Mouse (Mus musculus): Measurements from ENCODE around the gene Glce.

Gene Glce

GRCm38 (mm10) chr9:62155400-62155799 lies 32.9 kb upstream of the Glce start:
- Histone ChIP-seq H3K9me3 (ENCODE audit: low read length) (no peaks in the 10 kb centered on the region), H3K27me3 (ENCODE audit: insufficient read depth, low read length) (peaks cover 2% of the 10 kb centered on the region; the same call in 1 of the 2 replicates), H3K36me3 (ENCODE audit: insufficient read depth, low read length) (no peaks in the 10 kb centered on the region), H3K4me3 (replicated peaks; ENCODE audit: low read length) (no peak overlapping the region), H3K4me1 (replicated peaks; ENCODE audit: low read depth, low read length) (no peaks in the 10 kb centered on the region)
- TF ChIP-seq CTCF (conservative IDR thresholded peaks at IDR 0.05; ENCODE audit: low read length) (no peak), NANOG (IDR thresholded peaks at IDR 0.05; ENCODE audit: borderline replicate concordance, low read length) (no peak), POU5F1 (IDR thresholded peaks at IDR 0.05; ENCODE audit: borderline replicate concordance, low read length) (no peak)

- Histone ChIP-seq H3K9me3 (ENCODE audit: low read length) (no peaks in the 10 kb centered on the region), H3K27me3 (ENCODE audit: insufficient read depth, low read length) (peaks cover 2% of the 10 kb centered on the region; the same call in 1 of the 2 replicates), H3K36me3 (ENCODE audit: insufficient read depth, low read length) (no peaks in the 10 kb centered on the region), H3K4me1 (replicated peaks; ENCODE audit: low read depth, low read length) (no peaks in the 10 kb centered on the region), H3K4me3 (replicated peaks; ENCODE audit: low read length) (no peak overlapping the region)
- TF ChIP-seq NANOG (IDR thresholded peaks at IDR 0.05; ENCODE audit: borderline replicate concordance, low read length) (no peak), CTCF (conservative IDR thresholded peaks at IDR 0.05; ENCODE audit: low read length) (no peak), POU5F1 (IDR thresholded peaks at IDR 0.05; ENCODE audit: borderline replicate concordance, low read length) (no peak)
These were observed 32.5 kb upstream of the Glce start for GRCm38 (mm10) chr9:62154956-62155355.

GRCm38 (mm10) chr9:62154551-62154950 lies 32.1 kb upstream of the Glce start:
- no peaks in the 10 kb centered on the region for H3K9me3 ChIP-seq (ENCODE audit: low read length)
- no peak overlapping the region for H3K4me3 ChIP-seq (replicated peaks; ENCODE audit: low read length)
- H3K36me3 ChIP-seq (ENCODE audit: insufficient read depth, low read length): no peaks in the 10 kb centered on the region
- peaks cover 2% of the 10 kb centered on the region; the same call in 1 of the 2 replicates for H3K27me3 ChIP-seq (ENCODE audit: insufficient read depth, low read length)
- TF ChIP-seq POU5F1 (IDR thresholded peaks at IDR 0.05; ENCODE audit: borderline replicate concordance, low read length) (no peak), NANOG (IDR thresholded peaks at IDR 0.05; ENCODE audit: borderline replicate concordance, low read length) (no peak), CTCF (conservative IDR thresholded peaks at IDR 0.05; ENCODE audit: low read length) (no peak)
- no peaks in the 10 kb centered on the region for H3K4me1 ChIP-seq (replicated peaks; ENCODE audit: low read depth, low read length)

- Histone ChIP-seq H3K9me3 (ENCODE audit: low read length) (no peaks in the 10 kb centered on the region), H3K27me3 (ENCODE audit: insufficient read depth, low read length) (peaks cover 2% of the 10 kb centered on the region; the same call in 1 of the 2 replicates), H3K4me3 (replicated peaks; ENCODE audit: low read length) (no peak overlapping the region), H3K4me1 (replicated peaks; ENCODE audit: low read depth, low read length) (no peaks in the 10 kb centered on the region), H3K36me3 (ENCODE audit: insufficient read depth, low read length) (no peaks in the 10 kb centered on the region)
- TF ChIP-seq NANOG (IDR thresholded peaks at IDR 0.05; ENCODE audit: borderline replicate concordance, low read length) (no peak), POU5F1 (IDR thresholded peaks at IDR 0.05; ENCODE audit: borderline replicate concordance, low read length) (no peak), CTCF (conservative IDR thresholded peaks at IDR 0.05; ENCODE audit: low read length) (no peak)
These were observed 30.8 kb upstream of the Glce start for GRCm38 (mm10) chr9:62153263-62153662.

GRCm38 (mm10) chr9:62152506-62152905 lies 30.1 kb upstream of the Glce start:
- Histone ChIP-seq H3K27me3 (ENCODE audit: insufficient read depth, low read length) (peaks cover 2% of the 10 kb centered on the region; the same call in 1 of the 2 replicates), H3K36me3 (ENCODE audit: insufficient read depth, low read length) (no peaks in the 10 kb centered on the region), H3K4me3 (replicated peaks; ENCODE audit: low read length) (no peak overlapping the region), H3K4me1 (replicated peaks; ENCODE audit: low read depth, low read length) (no peaks in the 10 kb centered on the region), H3K9me3 (ENCODE audit: low read length) (no peaks in the 10 kb centered on the region)
- TF ChIP-seq NANOG (IDR thresholded peaks at IDR 0.05; ENCODE audit: borderline replicate concordance, low read length) (no peak), POU5F1 (IDR thresholded peaks at IDR 0.05; ENCODE audit: borderline replicate concordance, low read length) (no peak), CTCF (conservative IDR thresholded peaks at IDR 0.05; ENCODE audit: low read length) (no peak)

- no peak for TF ChIP-seq CTCF (conservative IDR thresholded peaks at IDR 0.05; ENCODE audit: low read length)
- no peak for TF ChIP-seq POU5F1 (IDR thresholded peaks at IDR 0.05; ENCODE audit: borderline replicate concordance, low read length)
- no peak for TF ChIP-seq NANOG (IDR thresholded peaks at IDR 0.05; ENCODE audit: borderline replicate concordance, low read length)
- no peak overlapping the region for H3K4me3 ChIP-seq (replicated peaks; ENCODE audit: low read length)
- H3K27me3 ChIP-seq (ENCODE audit: insufficient read depth, low read length): peaks cover 5% of the 10 kb centered on the region; the same call in 1 of the 2 replicates
- no peaks in the 10 kb centered on the region for H3K36me3 ChIP-seq (ENCODE audit: insufficient read depth, low read length)
- H3K4me1 ChIP-seq (replicated peaks; ENCODE audit: low read depth, low read length): no peaks in the 10 kb centered on the region
- no peaks in the 10 kb centered on the region for H3K9me3 ChIP-seq (ENCODE audit: low read length)
These were observed 22.7 kb upstream of the Glce start for GRCm38 (mm10) chr9:62145198-62145597.

GRCm38 (mm10) chr9:62143428-62143827 lies 21.0 kb upstream of the Glce start:
- Histone ChIP-seq H3K9me3 (ENCODE audit: low read length) (no peaks in the 10 kb centered on the region), H3K4me1 (replicated peaks; ENCODE audit: low read depth, low read length) (no peaks in the 10 kb centered on the region), H3K27me3 (ENCODE audit: insufficient read depth, low read length) (peaks cover 5% of the 10 kb centered on the region; the same call in 1 of the 2 replicates), H3K36me3 (ENCODE audit: insufficient read depth, low read length) (no peaks in the 10 kb centered on the region), H3K4me3 (replicated peaks; ENCODE audit: low read length) (no peak overlapping the region)
- TF ChIP-seq POU5F1 (IDR thresholded peaks at IDR 0.05; ENCODE audit: borderline replicate concordance, low read length) (no peak), CTCF (conservative IDR thresholded peaks at IDR 0.05; ENCODE audit: low read length) (no peak), NANOG (IDR thresholded peaks at IDR 0.05; ENCODE audit: borderline replicate concordance, low read length) (no peak)

- TF ChIP-seq NANOG (IDR thresholded peaks at IDR 0.05; ENCODE audit: borderline replicate concordance, low read length): no peak
- no peak for TF ChIP-seq POU5F1 (IDR thresholded peaks at IDR 0.05; ENCODE audit: borderline replicate concordance, low read length)
- TF ChIP-seq CTCF (conservative IDR thresholded peaks at IDR 0.05; ENCODE audit: low read length): no peak
- Histone ChIP-seq H3K36me3 (ENCODE audit: insufficient read depth, low read length) (no peaks in the 10 kb centered on the region), H3K4me1 (replicated peaks; ENCODE audit: low read depth, low read length) (no peaks in the 10 kb centered on the region), H3K9me3 (ENCODE audit: low read length) (peaks cover under 1% of the 10 kb centered on the region; the same call in 1 of the 2 replicates), H3K27me3 (ENCODE audit: insufficient read depth, low read length) (no peaks in the 10 kb centered on the region; the same call in 1 of the 2 replicates), H3K4me3 (replicated peaks; ENCODE audit: low read length) (no peak overlapping the region)
These were observed 16.6 kb upstream of the Glce start for GRCm38 (mm10) chr9:62139027-62139426.

- Histone ChIP-seq H3K36me3 (ENCODE audit: insufficient read depth, low read length) (no peaks in the 10 kb centered on the region), H3K9me3 (ENCODE audit: low read length) (peaks cover 3% of the 10 kb centered on the region; the same call in 1 of the 2 replicates), H3K4me3 (replicated peaks; ENCODE audit: low read length) (no peak overlapping the region), H3K4me1 (replicated peaks; ENCODE audit: low read depth, low read length) (no peaks in the 10 kb centered on the region), H3K27me3 (ENCODE audit: insufficient read depth, low read length) (no peaks in the 10 kb centered on the region; the same call in 1 of the 2 replicates)
- TF ChIP-seq NANOG (IDR thresholded peaks at IDR 0.05; ENCODE audit: borderline replicate concordance, low read length) (no peak), CTCF (conservative IDR thresholded peaks at IDR 0.05; ENCODE audit: low read length) (no peak)
These were observed 14.8 kb upstream of the Glce start for GRCm38 (mm10) chr9:62137259-62137658.
